In genomic region chr15:95790529-95791071, GRCm38 (mm10) we compare ENCODE assay signal across 8 mouse cellular contexts. TPM values are rescaled to one million over a fixed set of nuclear protein-coding genes. Genes with fewer than 3 reads are reported as not detected.
A peak's percentile ranks its signal among the peaks of the same experiment; 100 is the strongest.
DNase-seq lines count a peak whose midpoint lies in the region; ATAC-seq and TF ChIP-seq lines count a peak whose summit lies in the region.

Gene Ano6, plus strand, starts transcription at chr15:95790843.

- intact Hi-C loops in heart, postnatal 36 days (cut with DNase I) = loop anchor here (1.0 to 5.0 kb wide), 5 partner anchors 14 to 497 kb away; partner anchors contain the start of gene Arid2

- H3K4me1 ChIP-seq in ES-E14 (ENCODE audit: control insufficient read depth in 2 of 2, insufficient read depth in 2 of 2, low read length in 2 of 2, poor library complexity in 1 of 2) = peaks cover 0 to 4% of the 10 kb centered on the region in 2 experiments; a peak in 1 of 4 replicates
- peaks cover 31% of the 10 kb centered on the region for H3K4me1 ChIP-seq in forebrain, embryonic 16.5 days (replicated peaks; ENCODE audit: control insufficient read depth, insufficient read depth, low read length)
- peaks cover 12% of the 10 kb centered on the region; the same call in 1 of the 2 replicates for H3K4me1 ChIP-seq in lung, embryonic 14.5 days (ENCODE audit: insufficient read depth)
- H3K4me1 ChIP-seq in olfactory bulb, adult 2 months (ENCODE audit: control insufficient read depth, insufficient read depth, low read length) = peaks cover 14% of the 10 kb centered on the region
- peaks cover 23% of the 10 kb centered on the region for H3K4me1 ChIP-seq in thymus, adult 2 months (replicated peaks; ENCODE audit: control insufficient read depth, insufficient read depth, low read length)

- peak within 1 kb of the TSS; percentile 83 for H3K9ac ChIP-seq in ES-E14 (ENCODE audit: insufficient read depth, low read depth, low read length, poor library complexity, severe bottlenecking)
- peak within 1 kb of the TSS; percentile 74 for H3K9ac ChIP-seq in forebrain, embryonic 16.5 days (replicated peaks; ENCODE audit: low read depth, low read length)
- peak within 1 kb of the TSS; percentile 93 for H3K9ac ChIP-seq in lung, embryonic 14.5 days

- ATAC-seq in forebrain, embryonic 16.5 days = peak; percentile 99
- ATAC-seq in lung, embryonic 14.5 days (ENCODE audit: insufficient read depth) = peak; percentile 96

- no peaks in the 10 kb centered on the region for H3K27me3 ChIP-seq in forebrain, embryonic 16.5 days (replicated peaks; ENCODE audit: control insufficient read depth, insufficient read depth, low read length)
- no peaks in the 10 kb centered on the region for H3K27me3 ChIP-seq in lung, embryonic 14.5 days (ENCODE audit: insufficient read depth, low read length)
- H3K27me3 ChIP-seq in thymus, adult 2 months (ENCODE audit: control insufficient read depth, insufficient read depth, low read length) = no peaks in the 10 kb centered on the region

- peak; percentile 78 for TF ChIP-seq POLR2A in olfactory bulb, adult 2 months (IDR thresholded peaks at IDR 0.05; ENCODE audit: insufficient read depth, low read depth, low read length)
- TF ChIP-seq POLR2A in thymus, adult 2 months (IDR thresholded peaks at IDR 0.05; ENCODE audit: control insufficient read depth, extremely low read depth, insufficient read depth, low read length, poor library complexity) = peak; percentile 96

- peak; percentile 70 for DNase-seq in ES-E14 (ENCODE audit: low read depth, low spot score)
- DNase-seq in cerebellum, adult 18-20 months = peak; percentile 94 to 95
- DNase-seq in heart, postnatal 36 days = peak; percentile 91 to 92
- peak; percentile 92 to 93 for DNase-seq in layer of hippocampus, adult 2 months (ENCODE audit: low spot score in 2 of 2)
- DNase-seq in lung, embryonic 14.5 days = peak; percentile 96
- peak; percentile 97 for DNase-seq in thymus, adult 2 months

- H3K4me3 ChIP-seq in ES-E14 (ENCODE audit: insufficient read depth in 1 of 2, low read depth in 1 of 2, low read length in 2 of 2, poor library complexity in 1 of 2, severe bottlenecking in 1 of 2) = peak within 1 kb of the TSS; percentile 77 to 83
- peak within 1 kb of the TSS; percentile 64 for H3K4me3 ChIP-seq in forebrain, embryonic 16.5 days (replicated peaks; ENCODE audit: low read length)
- H3K4me3 ChIP-seq in layer of hippocampus, adult 2 months = peak within 1 kb of the TSS; percentile 90
- peak within 1 kb of the TSS; percentile 73 for H3K4me3 ChIP-seq in lung, embryonic 14.5 days (ENCODE audit: low read depth, low read length)
- peak within 1 kb of the TSS; percentile 94 for H3K4me3 ChIP-seq in olfactory bulb, adult 2 months (ENCODE audit: insufficient read depth, low read depth, low read length)
- H3K4me3 ChIP-seq in thymus, adult 2 months (ENCODE audit: control insufficient read depth, insufficient read depth, low read length) = peak within 1 kb of the TSS; percentile 85

- H3K36me3 ChIP-seq in ES-E14 (ENCODE audit: control insufficient read depth, insufficient read depth, low read length, poor library complexity, severe bottlenecking) = no peaks in the 10 kb centered on the region
- H3K36me3 ChIP-seq in forebrain, embryonic 16.5 days (ENCODE audit: control insufficient read depth, insufficient read depth) = no peaks in the 10 kb centered on the region
- H3K36me3 ChIP-seq in lung, embryonic 14.5 days (ENCODE audit: insufficient read depth) = 0 out of 2 replicates have a peak, but pooled peaks cover 5% of the 10 kb centered on the region
- H3K36me3 ChIP-seq in thymus, adult 2 months (ENCODE audit: control insufficient read depth, insufficient read depth, low read length) = peaks cover 5% of the 10 kb centered on the region; the same call in 1 of the 2 replicates

- TF ChIP-seq CTCF in layer of hippocampus, adult 2 months (conservative IDR thresholded peaks at IDR 0.05) = peak; percentile 51
- 0 out of 2 replicates have a peak, but pooled peaks have one; percentile 10 for TF ChIP-seq CTCF in lung, embryonic 14.5 days (IDR thresholded peaks at IDR 0.05; ENCODE audit: low read depth)
- TF ChIP-seq CTCF in olfactory bulb, adult 2 months (IDR thresholded peaks at IDR 0.05; ENCODE audit: insufficient read depth, low read depth, low read length) = no peak
- TF ChIP-seq CTCF in thymus, adult 2 months (IDR thresholded peaks at IDR 0.05; ENCODE audit: borderline replicate concordance, control insufficient read depth, extremely low read depth, insufficient read depth, low read length, poor library complexity) = peak; percentile 64; the same call in 1 of the 2 replicates

- H3K4me2 ChIP-seq in forebrain, embryonic 16.5 days (ENCODE audit: low read length) = peak within 1 kb of the TSS; percentile 88
- peak within 1 kb of the TSS; percentile 82 for H3K4me2 ChIP-seq in lung, embryonic 14.5 days

- H3K9me3 ChIP-seq in ES-E14 (ENCODE audit: control insufficient read depth, insufficient read depth, low read depth, low read length) = no peaks in the 10 kb centered on the region
- H3K9me3 ChIP-seq in forebrain, embryonic 16.5 days (ENCODE audit: control insufficient read depth, low read length) = no peaks in the 10 kb centered on the region
- no peaks in the 10 kb centered on the region for H3K9me3 ChIP-seq in lung, embryonic 14.5 days (ENCODE audit: low read depth, low read length)

- in situ Hi-C loops in ES-E14 (cut with MboI; ENCODE audit: low sequenced_read_pairs in 2 of 2, unreplicated experiment in 2 of 2) = no loop called here

- under 1% methylated on average over 51 of the region's 51 CpGs for WGBS in forebrain, embryonic 16.5 days
- under 1% methylated on average over 51 of the region's 51 CpGs for WGBS in lung, embryonic 14.5 days
- WGBS in olfactory bulb, adult 2 months = 1% methylated on average over 51 of the region's 51 CpGs
- under 1% methylated on average over 51 of the region's 51 CpGs for WGBS in thymus, adult 2 months

- peak within 1 kb of the TSS; percentile 52 for H3K27ac ChIP-seq in ES-E14 (ENCODE audit: insufficient read depth, low read depth, low read length, poor library complexity, severe bottlenecking)
- H3K27ac ChIP-seq in forebrain, embryonic 16.5 days (ENCODE audit: low read length) = peak within 1 kb of the TSS; percentile 70
- peak within 1 kb of the TSS; percentile 89 for H3K27ac ChIP-seq in layer of hippocampus, adult 2 months
- H3K27ac ChIP-seq in lung, embryonic 14.5 days (ENCODE audit: low read depth) = peak within 1 kb of the TSS; percentile 83
- peak within 1 kb of the TSS; percentile 90 for H3K27ac ChIP-seq in olfactory bulb, adult 2 months (ENCODE audit: insufficient read depth, low read depth, low read length)
- H3K27ac ChIP-seq in thymus, adult 2 months (ENCODE audit: control insufficient read depth, insufficient read depth, low read length) = peak within 1 kb of the TSS; percentile 84

TF ChIP-seq in ES-E14, 5 proteins besides CTCF, POLR2A, EP300 and RAD21:
- TF ChIP-seq MAFK (IDR thresholded peaks at IDR 0.05; ENCODE audit: insufficient read depth, low read depth, low read length) (no peak), ZC3H11A (IDR thresholded peaks at IDR 0.05; ENCODE audit: borderline replicate concordance, low read depth, low read length) (no peak), HCFC1 (IDR thresholded peaks at IDR 0.05; ENCODE audit: borderline replicate concordance, insufficient read depth, low read length) (no peak)

RNA-seq across cellular contexts. Expression of gene Ano6, which starts in this region (rescaled TPM):
- 48.6 and 51.0 TPM in 2 replicates for total RNA-seq in ES-E14 (2012; rRNA removed)
- 22.7 and 24.6 TPM in 2 replicates for polyA plus RNA-seq in forebrain, embryonic 16.5 days (2015; fragmentation: Nextera tagmentation; extraction: Ambion mirVana)
- total RNA-seq in heart, postnatal 36 days (2021) = 10 to 100 TPM; 20.6 to 23.0 TPM
- total RNA-seq in layer of hippocampus, adult 2 months (2021) = 10 to 100 TPM; 26.9 to 32.4 TPM
- 54.7 and 57.5 TPM in 2 replicates for polyA plus RNA-seq in lung, embryonic 14.5 days (2014; fragmentation: Nextera tagmentation; extraction: Ambion mirVana)
- not detected in 2 replicates for polyA plus RNA-seq in olfactory bulb, adult 2 months (2012; ENCODE audit: insufficient read depth, insufficient read length, low replicate concordance, missing spikeins)
- polyA plus RNA-seq in thymus, adult 2 months (2012; rRNA removed) = 104 and 130 TPM in 2 replicates

Comparison
In these comparisons a context has a peak if more than half of its experiments do, and no peak if none do; other contexts are left out.
1. Peak in every context shown above with its lines: DNase-seq, ATAC-seq, H3K4me3 ChIP-seq and H3K27ac ChIP-seq.